Mouse (Mus musculus) liver, embryonic 13.5 days (tissue): ENCODE measurements around the gene Ccl9. TPM values are rescaled to one million over a fixed set of nuclear protein-coding genes. Genes with fewer than 3 reads are reported as not detected.

ENCODE experiments used
- ATAC-seq: fragments of 200-750 bp; cut with Nextera tagmentation; 2 replicates; pipeline ENCODE4 v1.8.0; 2017; ENCODE audit warnings: low read depth, mild to moderate bottlenecking, moderate number of reproducible peaks, moderate library complexity
- DNase-seq: peaks from one replicate; pipeline ENCODE4 v3.0.0; 2022
- H3K27ac ChIP-seq: fragments of 300-500 bp; sonication (generic); 2 replicates; pipeline ENCODE4 v1.5.1; 2015; ENCODE audit warnings: moderate library complexity, mild to moderate bottlenecking, inconsistent platforms
- H3K27me3 ChIP-seq: fragments of 300-500 bp; sonication (generic); 2 replicates; pipeline ENCODE4 v1.6.1; 2015; ENCODE audit warnings: mild to moderate bottlenecking, inconsistent platforms
- H3K36me3 ChIP-seq: fragments of 300-500 bp; sonication (generic); 2 replicates; pipeline ENCODE4 v1.6.1; 2015; ENCODE audit warnings: mild to moderate bottlenecking, inconsistent platforms
- H3K4me1 ChIP-seq: fragments of 300-500 bp; sonication (generic); replicated peaks from 2 replicates; pipeline ENCODE4 v1.6.1; 2015; ENCODE audit warnings: inconsistent platforms
- H3K4me2 ChIP-seq: fragments of 300-500 bp; sonication (generic); 2 replicates; pipeline ENCODE4 v1.6.1; 2015; ENCODE audit warnings: inconsistent platforms, mild to moderate bottlenecking, moderate library complexity
- H3K4me3 ChIP-seq: fragments of 300-500 bp; sonication (generic); replicated peaks from 2 replicates; pipeline ENCODE4 v1.5.1; 2015; ENCODE audit warnings: mild to moderate bottlenecking, inconsistent platforms
- H3K9ac ChIP-seq: fragments of 300-500 bp; sonication (generic); 2 replicates; pipeline ENCODE4 v1.6.1; 2015; ENCODE audit warnings: mild to moderate bottlenecking, inconsistent platforms
- H3K9me3 ChIP-seq: fragments of 300-500 bp; sonication (generic); replicated peaks from 2 replicates; pipeline ENCODE4 v1.6.1; 2016; ENCODE audit warnings: inconsistent platforms
- WGBS: fragments of 180-500 bp; shearing (Covaris S2); methylation state at CpG from one replicate; pipeline ENCODE4 v1.1.7; 2015; ENCODE audit not compliant: insufficient replicate concordance; 5-methylcytosine and 5-hydroxymethylcytosine counted together
- polyA plus RNA-seq: library from polyadenylated mRNA; unstranded; fragments of >200 nt; fragmentation: Nextera tagmentation; extraction: Ambion mirVana; gene quantifications from 2 replicates; pipeline ENCODE4 v1.2.1, GENCODE M21; 2015

The Ccl9 gene
- polyA plus RNA-seq, 1 experiment from 2014 or later: 16.5 TPM

DNA sequence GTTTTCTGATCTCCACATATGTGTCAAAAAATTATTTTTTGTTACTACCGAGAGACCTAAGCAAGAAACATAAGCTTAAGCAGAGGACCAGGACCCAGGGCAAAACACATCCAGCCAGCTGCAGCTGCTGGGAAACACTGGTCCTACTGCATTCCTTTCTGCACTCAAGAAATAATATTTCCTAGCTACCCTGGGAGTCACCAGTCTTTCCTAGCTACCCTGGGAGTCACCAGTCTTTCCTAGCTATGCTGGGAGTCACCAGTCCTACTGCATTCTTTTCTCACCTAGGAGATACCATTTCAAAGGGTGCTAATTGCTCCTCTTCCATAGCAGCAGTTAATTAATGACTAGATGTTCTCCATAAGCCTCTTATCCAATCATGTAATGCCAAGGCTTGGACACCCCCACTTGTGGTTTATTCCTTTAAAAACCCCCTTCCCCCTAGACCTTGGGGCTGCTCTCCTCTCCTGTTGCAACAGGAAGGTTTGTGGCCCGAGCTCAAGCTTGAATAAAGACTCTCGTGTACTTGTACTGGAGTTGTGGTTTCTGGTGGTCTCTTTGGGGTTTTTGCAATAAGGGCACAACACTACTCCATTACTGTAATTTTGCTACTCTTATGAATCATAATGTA is 19.9 kb upstream of the Ccl9 start:
- no peak overlapping the region for H3K9ac ChIP-seq
- H3K36me3 ChIP-seq: no peaks in the 10 kb centered on the region
- no peaks in the 10 kb centered on the region for H3K9me3 ChIP-seq
- no peaks in the 10 kb centered on the region for H3K27me3 ChIP-seq
- no peak for ATAC-seq
- DNase-seq: no peak
- H3K4me3 ChIP-seq: no peak overlapping the region
- 49% methylated on average over 3 of the region's 3 CpGs for WGBS
- no peak overlapping the region for H3K27ac ChIP-seq
- H3K4me1 ChIP-seq: no peaks in the 10 kb centered on the region
- no peak overlapping the region for H3K4me2 ChIP-seq

DNA sequence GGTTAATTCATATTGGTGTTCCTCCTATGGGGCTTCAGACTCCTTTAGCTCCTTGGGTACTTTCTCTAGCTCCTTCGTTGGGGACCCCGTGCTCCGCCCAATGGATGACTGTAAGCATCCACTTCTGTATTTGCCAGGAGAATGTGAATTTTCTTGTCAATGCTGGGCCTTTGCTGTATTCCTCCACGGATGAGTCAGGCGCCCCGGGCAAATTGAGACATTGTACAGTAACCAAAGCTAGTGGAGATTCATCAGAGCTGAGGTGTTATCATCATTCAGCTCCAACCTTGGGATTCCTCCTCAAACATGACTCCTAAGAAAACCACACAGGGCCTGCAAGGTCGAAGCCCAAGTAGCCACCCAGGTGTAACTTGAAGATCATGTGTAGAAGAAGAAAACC is 19.4 kb upstream of the Ccl9 start:
- H3K36me3 ChIP-seq: no peaks in the 10 kb centered on the region
- no peak overlapping the region for H3K4me2 ChIP-seq
- no peak for DNase-seq
- no peaks in the 10 kb centered on the region for H3K27me3 ChIP-seq
- H3K9me3 ChIP-seq: no peaks in the 10 kb centered on the region
- H3K9ac ChIP-seq: no peak overlapping the region
- H3K4me3 ChIP-seq: no peak overlapping the region
- H3K4me1 ChIP-seq: 0 out of 2 replicates have a peak, but pooled peaks cover 3% of the 10 kb centered on the region
- 64% methylated on average over 7 of the region's 7 CpGs for WGBS
- H3K27ac ChIP-seq: no peak overlapping the region
- no peak for ATAC-seq

DNA sequence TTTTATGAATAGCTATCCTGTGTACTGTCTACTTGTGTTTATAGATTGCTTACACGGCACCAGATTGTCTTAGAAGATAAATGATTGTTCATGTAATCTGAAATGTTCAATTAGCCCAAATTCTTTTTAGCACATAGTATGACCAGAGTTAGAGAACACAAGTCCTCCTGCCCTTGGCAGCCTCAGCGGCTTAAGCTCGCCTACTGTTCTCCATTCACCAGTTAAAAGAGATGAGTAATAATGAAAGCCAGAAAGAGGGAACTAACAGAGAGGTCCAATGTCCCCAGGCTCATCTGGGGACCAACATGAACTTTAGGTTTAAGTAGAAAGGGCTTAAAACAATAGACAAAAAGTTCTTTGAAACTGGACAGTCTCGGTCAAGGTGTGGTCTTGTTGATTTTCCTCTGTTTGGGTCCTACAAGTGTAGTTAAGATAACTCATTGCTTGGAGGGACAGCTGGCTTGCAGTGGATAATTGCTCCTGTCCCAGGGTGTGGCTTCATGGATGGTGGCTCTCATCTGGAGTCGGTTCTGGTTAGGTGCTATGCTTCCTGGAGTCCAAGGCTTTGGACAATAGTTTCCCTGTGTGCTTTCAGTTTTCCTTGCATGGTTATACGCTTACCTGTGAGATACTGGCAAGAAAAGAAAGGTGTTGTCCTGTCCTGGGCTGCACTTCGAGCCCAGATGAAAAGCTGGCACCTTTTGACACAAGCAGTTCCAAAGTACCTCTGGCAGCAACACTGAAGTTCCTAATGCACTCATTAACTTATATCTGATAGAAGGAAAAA is 17.4 kb upstream of the Ccl9 start:
- H3K9ac ChIP-seq: no peak overlapping the region
- no peak for ATAC-seq
- H3K27me3 ChIP-seq: no peaks in the 10 kb centered on the region
- no peak overlapping the region for H3K27ac ChIP-seq
- WGBS: 52% methylated on average over 7 of the region's 7 CpGs
- DNase-seq: no peak
- 0 out of 2 replicates have a peak, but pooled peaks cover 3% of the 10 kb centered on the region for H3K4me1 ChIP-seq
- H3K4me2 ChIP-seq: no peak overlapping the region
- H3K4me3 ChIP-seq: no peak overlapping the region
- no peaks in the 10 kb centered on the region for H3K9me3 ChIP-seq
- H3K36me3 ChIP-seq: no peaks in the 10 kb centered on the region

DNA sequence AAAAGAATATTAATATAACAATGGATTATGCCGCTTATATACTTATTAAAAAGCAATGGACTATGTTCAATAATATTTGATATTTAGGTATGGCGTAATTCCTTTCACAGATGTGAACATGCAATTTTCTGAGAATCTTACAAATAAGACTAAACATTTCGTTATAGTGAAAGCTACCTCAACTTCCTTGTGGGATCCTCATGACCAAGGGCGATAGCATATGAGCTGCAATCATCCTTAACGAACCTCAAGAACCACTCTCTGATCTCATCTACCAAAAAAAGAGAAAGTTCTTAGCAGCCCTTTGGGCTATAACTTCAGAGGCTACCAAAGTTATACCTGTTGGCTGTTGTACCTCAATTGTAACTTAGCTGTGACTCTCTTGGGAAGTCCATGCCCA is 15.0 kb upstream of the Ccl9 start:
- no peaks in the 10 kb centered on the region for H3K27me3 ChIP-seq
- DNase-seq (no peak), ATAC-seq (no peak)
- WGBS: 68% methylated on average over 5 of the region's 5 CpGs
- no peak overlapping the region for H3K9ac ChIP-seq
- H3K4me1 ChIP-seq: 0 out of 2 replicates have a peak, but pooled peaks cover 3% of the 10 kb centered on the region
- no peak overlapping the region for H3K4me3 ChIP-seq
- no peaks in the 10 kb centered on the region for H3K36me3 ChIP-seq
- H3K27ac ChIP-seq: no peak overlapping the region
- H3K4me2 ChIP-seq: no peak overlapping the region
- H3K9me3 ChIP-seq: no peaks in the 10 kb centered on the region

DNA sequence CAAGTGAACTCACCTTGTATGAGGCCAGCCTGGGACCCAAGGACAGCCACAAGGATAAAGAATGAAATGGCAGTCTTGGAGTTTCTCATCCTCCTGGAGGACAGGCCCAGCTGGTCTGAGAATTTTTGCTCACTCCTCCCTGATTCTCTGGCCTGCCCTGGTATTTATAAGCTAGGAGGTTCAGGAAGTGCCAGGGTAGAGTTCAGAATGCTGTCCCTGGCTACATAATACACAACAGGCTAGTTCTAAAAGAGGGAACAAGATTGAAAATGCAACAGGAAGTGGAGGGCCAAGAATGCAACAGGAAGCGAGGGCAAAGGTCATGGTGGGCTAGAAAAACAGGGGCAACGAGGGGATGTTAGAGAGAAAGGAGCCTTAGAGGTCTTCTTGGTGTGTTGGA is 14.4 kb upstream of the Ccl9 start, which contains the start of gene Ccl6:
Gene Ccl6 (minus strand): TSS at position 235 of the 400 bp plus-strand sequence.
- H3K27ac ChIP-seq: no peak within 1 kb of the TSS
- WGBS: 27% methylated on average over 2 of the region's 2 CpGs
- 0 out of 2 replicates have a peak, but pooled peaks cover 3% of the 10 kb centered on the region for H3K4me1 ChIP-seq
- H3K36me3 ChIP-seq: no peaks in the 10 kb centered on the region
- H3K9ac ChIP-seq: no peak within 1 kb of the TSS
- DNase-seq (no peak), ATAC-seq (no peak)
- no peak within 1 kb of the TSS for H3K4me3 ChIP-seq
- no peaks in the 10 kb centered on the region for H3K27me3 ChIP-seq
- H3K9me3 ChIP-seq: no peaks in the 10 kb centered on the region
- H3K4me2 ChIP-seq: no peak within 1 kb of the TSS

DNA sequence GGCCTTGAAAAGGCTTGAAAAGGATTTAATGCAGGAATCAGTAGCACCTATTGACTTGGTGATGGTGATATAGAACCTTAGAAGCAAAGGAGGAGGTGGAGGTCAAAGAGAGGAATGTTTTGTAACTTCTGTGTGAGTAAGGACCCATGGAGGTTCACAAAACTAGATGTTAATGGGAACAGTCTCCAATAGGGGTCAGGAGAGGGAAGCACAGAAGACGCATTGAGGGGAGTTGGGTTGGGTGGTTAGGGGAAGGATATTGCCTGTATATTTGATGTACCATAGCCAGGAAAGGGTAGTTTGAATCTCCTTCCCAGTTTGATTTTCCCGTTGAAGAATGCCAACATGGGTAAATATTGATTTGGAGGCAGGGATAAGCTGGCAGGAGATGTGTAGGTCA is 5.8 kb upstream of the Ccl9 start:
- DNase-seq (no peak), ATAC-seq (no peak)
- WGBS: 27% methylated on average over 2 of the region's 2 CpGs
- Histone ChIP-seq H3K4me3 (no peak overlapping the region), H3K36me3 (no peaks in the 10 kb centered on the region), H3K27ac (no peak overlapping the region), H3K4me2 (no peak overlapping the region), H3K4me1 (peaks cover 5% of the 10 kb centered on the region; the same call in 1 of the 2 replicates), H3K27me3 (no peaks in the 10 kb centered on the region), H3K9ac (no peak overlapping the region), H3K9me3 (no peaks in the 10 kb centered on the region)

DNA sequence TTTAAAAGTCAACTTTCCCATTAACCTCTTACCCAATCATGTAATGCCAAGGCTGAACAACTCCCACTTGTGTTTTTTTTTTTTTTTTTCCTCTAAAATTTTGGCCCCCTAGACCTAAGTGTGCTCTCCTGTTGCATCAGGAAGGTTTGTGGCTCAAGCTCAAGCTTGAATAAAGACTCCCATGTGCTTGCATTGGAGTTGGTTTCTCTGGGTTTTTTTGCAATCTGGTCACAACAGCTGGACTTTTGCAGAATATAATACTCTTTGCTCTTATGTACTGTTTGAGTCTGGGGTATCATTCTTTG is 5.0 kb upstream of the Ccl9 start:
- ATAC-seq (no peak), DNase-seq (no peak)
- H3K9me3 ChIP-seq: no peaks in the 10 kb centered on the region
- no peak overlapping the region for H3K9ac ChIP-seq
- peaks cover 7% of the 10 kb centered on the region; the same call in 1 of the 2 replicates for H3K4me1 ChIP-seq
- no peaks in the 10 kb centered on the region for H3K27me3 ChIP-seq
- no peak overlapping the region for H3K27ac ChIP-seq
- H3K4me2 ChIP-seq: no peak overlapping the region
- no peaks in the 10 kb centered on the region for H3K36me3 ChIP-seq
- H3K4me3 ChIP-seq: no peak overlapping the region

DNA sequence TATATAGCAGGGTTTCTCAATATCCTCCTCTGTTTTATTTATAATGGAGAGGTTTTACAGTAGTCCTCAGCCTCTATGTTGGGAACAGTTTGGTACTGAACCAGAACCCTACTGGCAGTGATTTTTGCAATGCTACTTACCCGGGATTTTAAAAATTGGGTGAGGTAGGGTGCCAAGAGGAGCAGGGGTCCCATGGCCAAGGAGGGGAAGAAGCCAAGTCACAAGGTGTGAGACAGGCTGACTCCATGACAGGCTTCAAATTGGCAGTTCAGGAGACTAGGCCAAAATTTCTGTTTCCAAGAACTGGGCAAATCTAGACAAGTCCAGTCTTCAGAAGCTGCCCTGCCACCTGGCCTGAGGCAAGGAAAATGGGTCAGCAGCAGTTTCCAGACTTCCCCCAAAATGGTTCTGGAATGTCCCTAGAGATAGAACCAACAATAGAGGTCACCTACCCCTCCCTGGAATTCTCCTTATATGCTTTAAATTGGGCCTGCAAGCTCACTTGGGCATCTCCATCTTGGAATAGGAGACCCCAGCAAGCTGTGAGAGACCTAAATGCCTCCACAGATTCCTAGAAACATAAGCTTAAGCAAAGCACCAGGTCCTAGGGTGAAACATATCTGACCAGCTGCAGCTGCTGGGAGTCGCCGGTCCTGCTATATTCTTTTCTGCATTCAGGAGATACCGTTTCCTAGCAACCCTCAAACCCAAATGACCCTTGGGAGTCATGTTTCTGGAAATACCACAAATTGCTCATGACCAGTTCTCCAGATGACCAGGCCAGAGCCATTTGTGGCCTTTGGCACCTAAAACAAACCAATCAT is 4.4 kb upstream of the Ccl9 start:
- H3K4me3 ChIP-seq: no peak overlapping the region
- ATAC-seq: no peak
- peaks cover 7% of the 10 kb centered on the region; the same call in 1 of the 2 replicates for H3K4me1 ChIP-seq
- 49% methylated on average over 4 of the region's 4 CpGs for WGBS
- no peaks in the 10 kb centered on the region for H3K27me3 ChIP-seq
- no peak overlapping the region for H3K27ac ChIP-seq
- H3K9ac ChIP-seq: no peak overlapping the region
- no peaks in the 10 kb centered on the region for H3K9me3 ChIP-seq
- H3K4me2 ChIP-seq: no peak overlapping the region
- no peak for DNase-seq
- H3K36me3 ChIP-seq: no peaks in the 10 kb centered on the region

DNA sequence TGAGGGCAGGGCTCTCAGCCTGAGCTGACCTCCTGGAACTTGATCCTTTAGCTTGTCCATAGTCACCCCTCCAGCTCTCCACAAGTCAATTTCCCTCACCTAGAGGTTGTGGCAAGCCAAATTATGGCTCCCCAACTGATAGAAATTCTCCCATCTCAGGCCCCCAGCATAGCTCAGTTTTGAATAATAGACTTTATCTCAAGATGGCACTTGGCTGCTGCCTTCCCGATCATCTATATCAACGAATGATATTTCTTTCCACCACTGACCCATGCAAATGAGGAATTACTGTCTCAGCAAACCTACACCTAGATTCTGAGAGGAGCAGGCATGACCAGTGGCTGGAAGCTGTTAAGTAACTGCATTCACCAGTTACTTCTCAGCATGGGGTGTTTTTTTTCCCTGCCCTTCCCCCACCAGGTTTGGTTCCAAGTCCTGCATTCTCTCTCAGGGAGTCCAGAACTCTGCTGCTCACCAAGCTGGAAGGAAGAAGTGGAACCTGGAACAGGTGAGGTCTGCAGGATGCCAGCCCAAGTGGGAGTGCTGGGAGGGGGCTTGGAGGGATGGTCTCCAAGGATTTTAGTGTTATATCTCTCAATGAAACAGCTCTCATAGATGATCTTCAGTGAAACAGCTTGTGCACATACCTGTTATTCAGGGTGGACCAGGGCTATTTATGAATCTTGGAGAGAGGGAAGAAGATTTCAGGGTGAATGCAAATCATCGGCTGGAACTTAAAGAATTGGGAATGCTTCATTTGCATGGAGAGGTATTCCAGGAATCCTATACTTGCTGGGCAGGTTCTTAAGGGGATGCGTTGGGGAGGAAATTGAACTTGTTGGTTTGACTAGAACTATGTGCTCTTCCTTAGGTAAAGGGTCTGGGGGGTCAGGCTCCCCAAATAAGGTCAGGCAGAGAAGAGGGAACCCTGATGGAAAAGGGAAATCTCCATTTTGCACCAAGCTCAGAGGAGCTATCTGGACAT is 3.5 kb upstream of the Ccl9 start:
- no peak for ATAC-seq

DNA sequence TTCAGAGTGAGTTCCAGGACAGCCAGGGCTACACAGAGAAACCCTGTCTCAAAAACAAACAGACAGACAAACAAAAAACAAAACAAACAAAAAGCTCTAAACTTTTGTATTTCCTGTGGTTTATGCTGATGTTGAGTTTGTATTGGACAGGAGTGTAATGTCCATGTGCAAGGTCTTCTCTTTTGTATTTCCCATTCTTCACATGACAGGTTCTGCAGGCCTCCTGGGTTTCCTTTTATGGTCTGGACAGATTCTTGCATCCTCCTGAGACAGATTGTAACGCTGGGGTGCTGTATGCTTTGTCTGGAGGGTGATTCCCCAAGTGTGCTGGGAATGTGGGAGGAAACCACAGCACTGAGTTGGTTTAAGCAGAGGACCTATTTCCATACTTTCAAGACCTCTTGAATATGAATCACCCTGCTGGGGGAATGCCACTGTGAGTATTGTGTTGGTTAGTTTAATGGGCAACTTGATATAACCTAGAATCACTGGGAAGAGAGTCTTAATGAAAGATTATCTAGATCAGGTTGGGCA is 2.3 kb upstream of the Ccl9 start:
- WGBS: 52% methylated on average over 1 of the region's 1 CpGs
- H3K27ac ChIP-seq: no peak overlapping the region

More for the DNA sequence above, 3.5 kb upstream of the Ccl9 start:
- Histone ChIP-seq H3K27ac (no peak overlapping the region), H3K9ac (no peak overlapping the region), H3K36me3 (no peaks in the 10 kb centered on the region), H3K4me2 (no peak overlapping the region), H3K27me3 (no peaks in the 10 kb centered on the region), H3K9me3 (no peaks in the 10 kb centered on the region), H3K4me3 (no peak overlapping the region), H3K4me1 (peaks cover 7% of the 10 kb centered on the region; the same call in 1 of the 2 replicates)
- DNase-seq: no peak
- 63% methylated on average over 4 of the region's 4 CpGs for WGBS

More for the DNA sequence above, 2.3 kb upstream of the Ccl9 start:
- Histone ChIP-seq H3K27me3 (no peaks in the 10 kb centered on the region), H3K4me1 (peaks cover 7% of the 10 kb centered on the region; the same call in 1 of the 2 replicates), H3K4me2 (no peak overlapping the region), H3K9ac (no peak overlapping the region), H3K9me3 (no peaks in the 10 kb centered on the region), H3K4me3 (no peak overlapping the region), H3K36me3 (no peaks in the 10 kb centered on the region)
- DNase-seq (no peak), ATAC-seq (no peak)
